Mouse (Mus musculus): Measurements from ENCODE around the gene Gm20865. TPM values are rescaled to one million over a fixed set of nuclear protein-coding genes. Genes with fewer than 3 reads are reported as not detected.
"Not testable (repeated sequence)": the region's sequence is repeated elsewhere in the genome, so short reads cannot be mapped to it uniquely, and the experiment has no call there.

Gm20865 gene
- not detected for total RNA-seq (2021)
- long read RNA-seq: 0 reads

DNA sequence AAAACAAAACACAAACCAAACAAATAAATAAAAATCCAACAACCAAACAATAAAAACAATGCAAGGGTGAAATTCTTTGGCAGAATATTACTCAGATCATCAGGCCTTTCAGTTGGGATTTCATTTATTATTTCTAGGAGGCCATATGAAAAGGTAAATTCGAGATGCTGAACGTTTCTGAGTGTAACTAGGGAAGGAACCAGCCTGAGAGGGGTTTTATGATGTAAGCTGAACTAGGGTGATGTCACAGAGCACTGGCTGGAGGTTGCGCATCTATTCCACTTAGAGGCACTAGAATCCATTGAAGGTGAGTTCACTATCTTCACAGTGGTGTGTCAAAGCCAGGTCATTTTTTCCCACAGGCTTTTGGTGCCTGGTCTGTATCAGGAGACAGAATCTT, at the start of gene Gm20865:
Gene Gm20865, plus strand, starts transcription at position 301 of the 400 bp plus-strand sequence.
- not testable (repeated sequence) for DNase-seq (ENCODE audit: low spot score in 2 of 2)

Other genes starting within 250 kb of the Gm20865 start
- gene Gm29866, start 247.9 kb upstream of the Gm20865 start, total RNA-seq (2021): not detected
- not detected for gene Gm20909, start 77.0 kb upstream of the Gm20865 start, total RNA-seq (2021)